In the genomic region with DNA sequence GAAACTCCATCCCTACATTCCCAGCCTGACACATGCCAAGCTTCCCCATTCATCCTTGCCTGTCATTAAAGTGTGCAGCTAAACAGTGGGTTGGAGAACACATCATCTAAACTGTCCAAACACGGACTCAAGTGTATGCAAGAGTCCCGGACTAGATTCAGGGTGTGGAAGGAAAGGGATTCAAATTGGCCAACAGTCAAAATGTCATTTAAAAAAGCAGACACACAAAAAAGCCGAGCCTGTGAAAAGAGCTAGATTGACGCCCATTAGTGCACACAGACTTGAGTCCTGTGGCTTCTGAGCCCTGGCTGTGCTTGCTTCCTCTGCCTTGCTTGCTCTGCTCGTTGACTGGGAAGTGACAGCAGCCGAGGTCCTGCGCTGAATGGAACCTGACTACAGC, we compare ENCODE assay signal across 20 mouse cellular contexts.
DNase-seq lines count a peak whose midpoint lies in the region; ATAC-seq and TF ChIP-seq lines count a peak whose summit lies in the region.
"Had no signal": no experiment of that assay in that cellular context is flagged by ENCODE, and none has a peak within 500 bp of the region (broad histone marks: within the 10 kb centered on the region; RNA-seq: fewer than 3 reads in every experiment).

No protein-coding gene starts in this region.

- no peaks in the 10 kb centered on the region for H3K27me3 ChIP-seq in hindbrain, embryonic 15.5 days
- no peaks in the 10 kb centered on the region for H3K27me3 ChIP-seq in hindbrain, embryonic 14.5 days (ENCODE audit: control insufficient read depth, insufficient read depth, low read length)
- H3K27me3 ChIP-seq in midbrain, embryonic 11.5 days (ENCODE audit: control insufficient read depth, insufficient read depth, low read length): no peaks in the 10 kb centered on the region
- no peaks in the 10 kb centered on the region for H3K27me3 ChIP-seq in midbrain, embryonic 15.5 days (replicated peaks)
- no peaks in the 10 kb centered on the region for H3K27me3 ChIP-seq in forebrain, embryonic 16.5 days (replicated peaks; ENCODE audit: control insufficient read depth, insufficient read depth, low read length)
- H3K27me3 ChIP-seq in midbrain, postnatal 0 days (ENCODE audit: insufficient read depth, low read length): no peaks in the 10 kb centered on the region
- H3K27me3 ChIP-seq: embryonic facial prominence, embryonic 12.5 days; intestine, embryonic 15.5 days had no signal

- no peak for ATAC-seq in hindbrain, embryonic 15.5 days (ENCODE audit: low FRiP score, low read depth)
- no peak for ATAC-seq in hindbrain, embryonic 14.5 days (ENCODE audit: low FRiP score)
- ATAC-seq in midbrain, embryonic 11.5 days (ENCODE audit: low FRiP score): no peak
- no peak for ATAC-seq in midbrain, embryonic 15.5 days (replicated peaks)
- peak; percentile 94 for ATAC-seq in forebrain, embryonic 16.5 days
- ATAC-seq in midbrain, postnatal 0 days (ENCODE audit: low FRiP score): no peak
- ATAC-seq: hindbrain, embryonic 16.5 days; intestine, embryonic 15.5 days had no signal

- H3K4me3 ChIP-seq in hindbrain, embryonic 15.5 days: no peak overlapping the region
- H3K4me3 ChIP-seq in hindbrain, embryonic 14.5 days (replicated peaks; ENCODE audit: low read length): no peak overlapping the region
- no peak overlapping the region for H3K4me3 ChIP-seq in midbrain, embryonic 11.5 days (ENCODE audit: low read depth, low read length)
- H3K4me3 ChIP-seq in midbrain, embryonic 15.5 days: no peak overlapping the region
- H3K4me3 ChIP-seq in forebrain, embryonic 16.5 days (replicated peaks; ENCODE audit: low read length): no peak overlapping the region
- no peak overlapping the region for H3K4me3 ChIP-seq in midbrain, postnatal 0 days (ENCODE audit: low read depth, low read length)
- H3K4me3 ChIP-seq: embryonic facial prominence, embryonic 12.5 days; heart, embryonic 15.5 days; intestine, embryonic 15.5 days had no signal

- no peaks in the 10 kb centered on the region for H3K36me3 ChIP-seq in hindbrain, embryonic 15.5 days
- no peaks in the 10 kb centered on the region for H3K36me3 ChIP-seq in hindbrain, embryonic 14.5 days (replicated peaks; ENCODE audit: control insufficient read depth, insufficient read depth)
- H3K36me3 ChIP-seq in midbrain, embryonic 11.5 days (ENCODE audit: control insufficient read depth, insufficient read depth, low read length): no peaks in the 10 kb centered on the region
- H3K36me3 ChIP-seq in midbrain, embryonic 15.5 days (replicated peaks): no peaks in the 10 kb centered on the region
- no peaks in the 10 kb centered on the region for H3K36me3 ChIP-seq in forebrain, embryonic 16.5 days (ENCODE audit: control insufficient read depth, insufficient read depth)
- no peaks in the 10 kb centered on the region for H3K36me3 ChIP-seq in midbrain, postnatal 0 days (ENCODE audit: insufficient read depth, low read length)
- H3K36me3 ChIP-seq: embryonic facial prominence, embryonic 12.5 days; heart, embryonic 15.5 days; intestine, embryonic 15.5 days had no signal

- no peak for TF ChIP-seq CTCF in midbrain, postnatal 0 days (IDR thresholded peaks at IDR 0.05)

- no peaks in the 10 kb centered on the region for H3K9me3 ChIP-seq in hindbrain, embryonic 15.5 days
- no peaks in the 10 kb centered on the region for H3K9me3 ChIP-seq in hindbrain, embryonic 14.5 days (ENCODE audit: control insufficient read depth, low read length)
- no peaks in the 10 kb centered on the region for H3K9me3 ChIP-seq in midbrain, embryonic 11.5 days (ENCODE audit: control insufficient read depth, low read length)
- no peaks in the 10 kb centered on the region for H3K9me3 ChIP-seq in midbrain, embryonic 15.5 days
- H3K9me3 ChIP-seq in forebrain, embryonic 16.5 days (ENCODE audit: control insufficient read depth, low read length): no peaks in the 10 kb centered on the region
- no peaks in the 10 kb centered on the region for H3K9me3 ChIP-seq in midbrain, postnatal 0 days (ENCODE audit: low read length)
- H3K9me3 ChIP-seq: embryonic facial prominence, embryonic 12.5 days; heart, embryonic 15.5 days; intestine, embryonic 15.5 days had no signal

- H3K9ac ChIP-seq in hindbrain, embryonic 15.5 days: no peak overlapping the region
- H3K9ac ChIP-seq in hindbrain, embryonic 14.5 days: no peak overlapping the region
- no peak overlapping the region for H3K9ac ChIP-seq in midbrain, embryonic 11.5 days (ENCODE audit: low read length)
- no peak overlapping the region for H3K9ac ChIP-seq in midbrain, embryonic 15.5 days
- no peak overlapping the region; the same call in 1 of the 2 replicates for H3K9ac ChIP-seq in forebrain, embryonic 16.5 days (replicated peaks; ENCODE audit: low read depth, low read length)
- no peak overlapping the region for H3K9ac ChIP-seq in midbrain, postnatal 0 days (replicated peaks; ENCODE audit: low read length, poor library complexity, severe bottlenecking)
- H3K9ac ChIP-seq: embryonic facial prominence, embryonic 12.5 days; heart, embryonic 15.5 days; intestine, embryonic 15.5 days had no signal

- WGBS in hindbrain, embryonic 15.5 days: 56% methylated on average over 7 of the region's 7 CpGs
- WGBS in hindbrain, embryonic 14.5 days: 57% methylated on average over 7 of the region's 7 CpGs
- WGBS in midbrain, embryonic 11.5 days: 76% methylated on average over 7 of the region's 7 CpGs
- WGBS in midbrain, embryonic 15.5 days: 62% methylated on average over 7 of the region's 7 CpGs
- 14% methylated on average over 7 of the region's 7 CpGs for WGBS in forebrain, embryonic 16.5 days
- WGBS in midbrain, postnatal 0 days: 58% methylated on average over 7 of the region's 7 CpGs

- no peak overlapping the region for H3K4me2 ChIP-seq in hindbrain, embryonic 15.5 days
- no peak overlapping the region for H3K4me2 ChIP-seq in hindbrain, embryonic 14.5 days (replicated peaks)
- no peak overlapping the region for H3K4me2 ChIP-seq in midbrain, embryonic 11.5 days
- H3K4me2 ChIP-seq in midbrain, embryonic 15.5 days: no peak overlapping the region
- H3K4me2 ChIP-seq in forebrain, embryonic 16.5 days (ENCODE audit: low read length): no peak overlapping the region; the same call in 1 of the 2 replicates
- no peak overlapping the region for H3K4me2 ChIP-seq in midbrain, postnatal 0 days (ENCODE audit: low read depth, low read length, poor library complexity, severe bottlenecking)
- H3K4me2 ChIP-seq: embryonic facial prominence, embryonic 12.5 days; heart, embryonic 11.5 days; heart, embryonic 15.5 days; intestine, embryonic 15.5 days had no signal

- peaks cover 12% of the 10 kb centered on the region for H3K4me1 ChIP-seq in hindbrain, embryonic 15.5 days (replicated peaks)
- H3K4me1 ChIP-seq in hindbrain, embryonic 14.5 days (replicated peaks; ENCODE audit: control insufficient read depth, insufficient read depth, low read length): no peaks in the 10 kb centered on the region
- H3K4me1 ChIP-seq in midbrain, embryonic 11.5 days (ENCODE audit: control insufficient read depth, insufficient read depth, low read length): peaks cover 17% of the 10 kb centered on the region
- 0 out of 2 replicates have a peak, but pooled peaks cover 3% of the 10 kb centered on the region for H3K4me1 ChIP-seq in midbrain, embryonic 15.5 days
- peaks cover 15% of the 10 kb centered on the region for H3K4me1 ChIP-seq in forebrain, embryonic 16.5 days (replicated peaks; ENCODE audit: control insufficient read depth, insufficient read depth, low read length)
- H3K4me1 ChIP-seq in midbrain, postnatal 0 days (ENCODE audit: insufficient read depth, low read length): no peaks in the 10 kb centered on the region
- H3K4me1 ChIP-seq: embryonic facial prominence, embryonic 12.5 days; intestine, embryonic 15.5 days had no signal

- H3K27ac ChIP-seq in hindbrain, embryonic 15.5 days (replicated peaks): 0 out of 2 replicates have a peak overlapping the region, but pooled peaks have one; percentile 20
- no peak overlapping the region for H3K27ac ChIP-seq in hindbrain, embryonic 14.5 days
- no peak overlapping the region for H3K27ac ChIP-seq in midbrain, embryonic 11.5 days (ENCODE audit: low read depth, low read length)
- H3K27ac ChIP-seq in midbrain, embryonic 15.5 days: no peak overlapping the region
- H3K27ac ChIP-seq in forebrain, embryonic 16.5 days (ENCODE audit: low read length): no peak overlapping the region
- H3K27ac ChIP-seq in midbrain, postnatal 0 days (ENCODE audit: low read depth, low read length): no peak overlapping the region
- H3K27ac ChIP-seq: embryonic facial prominence, embryonic 12.5 days; heart, embryonic 15.5 days; intestine, embryonic 15.5 days had no signal

- DNase-seq in hindbrain, embryonic 14.5 days (ENCODE audit: low spot score): no peak
- peak; percentile 17 for DNase-seq in midbrain, embryonic 11.5 days (ENCODE audit: low spot score, missing footprints)
- peak; percentile 32 for DNase-seq in midbrain, postnatal 0 days (ENCODE audit: low spot score)
- no peak for DNase-seq in thymus, postnatal 25 days
- DNase-seq: adrenal gland, adult 8-10 months; adrenal gland, postnatal 36 days; cerebellum, adult 11 months; cerebellum, adult 8-10 months; gastrocnemius, postnatal 10 days; heart, adult 18-20 months; heart, postnatal 14 days; kidney, adult 2 months had no signal

Comparison
In these comparisons a context has a peak if more than half of its experiments do, and no peak if none do; other contexts are left out.
1. DNase-seq: peak in midbrain, embryonic 11.5 days (single experiment) and midbrain, postnatal 0 days (single experiment); none in hindbrain, embryonic 14.5 days (single experiment) and thymus, postnatal 25 days (single experiment).